Mouse (Mus musculus) spleen, postnatal 10 days (tissue): ENCODE results near the gene Wdfy3.

Experiments
- DNase-seq, 2 experiments: peaks; one replicate each; pipeline ENCODE4 v3.0.0; 2021 to 2022; ENCODE audit warnings: low spot score in 2 of 2

The Wdfy3 gene

DNA sequence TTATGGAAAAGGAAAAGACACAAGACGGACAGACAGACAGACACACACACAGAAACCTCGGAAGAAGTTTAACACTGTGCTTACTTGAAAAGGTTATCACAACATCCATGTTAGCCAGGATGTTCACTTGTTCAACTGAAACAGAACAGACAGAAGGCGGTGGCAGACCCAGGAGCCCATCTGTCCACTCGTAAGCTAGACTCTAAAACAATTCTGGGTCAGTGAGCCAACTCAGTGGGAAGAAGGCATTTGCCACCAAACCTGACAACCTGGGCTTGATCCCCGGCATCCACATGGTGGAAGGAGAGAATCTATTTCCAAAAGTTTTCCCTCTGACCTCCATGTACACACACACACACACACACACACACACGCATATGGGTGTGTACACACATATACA lies 237.7 kb downstream of the Wdfy3 start:
- DNase-seq: no peak

GRCm38 (mm10) chr5:101830180-101830579 lies 239.5 kb downstream of the Wdfy3 start:
- no peak for DNase-seq

DNA sequence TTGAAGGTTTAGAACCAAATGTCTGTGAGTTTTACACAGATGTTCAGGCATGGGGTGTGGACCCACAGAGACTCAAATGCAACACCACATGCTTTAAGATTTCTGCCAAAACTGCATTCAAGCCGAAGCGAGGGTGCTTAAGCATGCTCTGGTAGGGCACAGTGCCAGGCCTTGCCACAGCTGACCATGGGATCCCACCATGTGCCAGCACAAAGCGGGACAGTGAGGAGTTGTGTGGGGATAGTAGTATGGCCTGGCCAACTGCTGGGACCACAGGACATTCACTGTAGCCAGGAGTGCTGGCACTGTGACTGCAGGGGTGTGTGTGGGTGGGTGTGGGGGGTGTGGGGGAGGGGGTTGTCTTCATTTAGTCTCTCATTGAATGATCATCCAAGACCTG lies 240.8 kb downstream of the Wdfy3 start:
- no peak for DNase-seq

- DNase-seq: no peak
These were observed 242.2 kb downstream of the Wdfy3 start for GRCm38 (mm10) chr5:101827477-101827876.

GRCm38 (mm10) chr5:101826531-101826970 lies 243.2 kb downstream of the Wdfy3 start:
- peak in 1 of 2 experiments; percentile 55 for DNase-seq

DNA sequence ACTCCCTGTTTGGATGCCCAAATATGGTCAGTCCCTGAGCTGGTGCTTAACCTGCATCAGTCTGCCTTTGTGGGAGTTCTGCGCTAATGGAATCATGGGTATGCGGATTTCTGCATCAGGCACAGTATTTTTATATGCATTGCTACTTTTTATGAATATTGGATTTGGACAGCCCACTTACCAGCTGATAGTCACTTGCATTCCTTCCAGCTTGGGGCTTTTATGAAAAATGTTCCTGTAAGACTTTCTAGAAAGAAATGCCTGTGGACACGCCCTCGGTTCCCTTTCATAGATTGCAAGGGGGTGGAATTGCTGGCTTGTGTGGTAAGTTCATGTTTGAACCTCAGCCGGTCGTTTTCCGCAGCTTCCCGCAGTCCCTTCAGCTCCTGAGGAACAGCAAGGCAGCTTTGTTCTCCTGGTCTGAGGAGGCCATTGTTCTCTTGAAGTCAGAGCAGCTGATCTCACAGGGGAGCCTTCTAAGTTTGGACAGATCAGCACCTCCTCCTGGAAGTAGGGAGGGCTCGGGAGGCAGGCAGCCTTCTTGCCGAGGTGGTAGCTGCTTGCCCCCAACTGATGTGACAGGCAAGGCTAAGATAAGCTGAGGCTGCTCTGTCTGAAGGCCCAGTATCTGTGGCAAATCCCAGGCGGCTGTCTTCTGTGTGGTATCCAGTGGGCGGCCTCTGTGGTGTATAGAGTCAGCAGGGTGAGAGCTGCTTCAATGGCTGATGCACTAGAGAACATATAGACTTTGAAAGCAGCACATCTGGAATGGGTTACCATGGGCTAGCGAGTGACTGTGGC lies 244.4 kb downstream of the Wdfy3 start:
- DNase-seq: no peak

- DNase-seq: no peak
These were observed 247.4 kb downstream of the Wdfy3 start for GRCm38 (mm10) chr5:101822311-101822670.

- no peak for DNase-seq
These were observed 248.0 kb downstream of the Wdfy3 start for GRCm38 (mm10) chr5:101821491-101822310.

- DNase-seq: no peak
These were observed 248.7 kb downstream of the Wdfy3 start for GRCm38 (mm10) chr5:101821052-101821451.

- no peak for DNase-seq
These were observed 249.9 kb downstream of the Wdfy3 start for GRCm38 (mm10) chr5:101819844-101820243.

GRCm38 (mm10) chr5:101819216-101819615 lies 250.5 kb downstream of the Wdfy3 start:
- no peak for DNase-seq

DNA sequence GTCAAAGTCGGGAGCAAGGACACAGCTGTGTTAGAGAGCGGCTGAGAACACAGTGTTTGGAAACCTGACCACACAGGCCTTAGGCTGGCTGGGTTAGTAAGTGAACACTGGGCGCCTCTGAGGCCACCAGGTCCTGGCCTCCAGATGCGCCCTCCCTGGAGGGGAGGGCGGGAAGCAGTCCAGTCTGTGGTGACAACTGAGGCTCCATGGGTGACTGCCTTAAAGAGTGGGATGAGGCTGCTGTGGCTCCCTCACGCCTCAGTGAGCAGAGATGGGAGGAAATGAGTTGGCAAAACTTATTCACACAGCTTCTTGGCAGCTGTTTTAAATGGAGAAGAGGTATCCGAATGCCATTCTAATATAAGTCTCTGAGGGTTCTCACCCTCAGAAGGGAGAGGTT lies 252.9 kb downstream of the Wdfy3 start:
- DNase-seq: no peak

DNA sequence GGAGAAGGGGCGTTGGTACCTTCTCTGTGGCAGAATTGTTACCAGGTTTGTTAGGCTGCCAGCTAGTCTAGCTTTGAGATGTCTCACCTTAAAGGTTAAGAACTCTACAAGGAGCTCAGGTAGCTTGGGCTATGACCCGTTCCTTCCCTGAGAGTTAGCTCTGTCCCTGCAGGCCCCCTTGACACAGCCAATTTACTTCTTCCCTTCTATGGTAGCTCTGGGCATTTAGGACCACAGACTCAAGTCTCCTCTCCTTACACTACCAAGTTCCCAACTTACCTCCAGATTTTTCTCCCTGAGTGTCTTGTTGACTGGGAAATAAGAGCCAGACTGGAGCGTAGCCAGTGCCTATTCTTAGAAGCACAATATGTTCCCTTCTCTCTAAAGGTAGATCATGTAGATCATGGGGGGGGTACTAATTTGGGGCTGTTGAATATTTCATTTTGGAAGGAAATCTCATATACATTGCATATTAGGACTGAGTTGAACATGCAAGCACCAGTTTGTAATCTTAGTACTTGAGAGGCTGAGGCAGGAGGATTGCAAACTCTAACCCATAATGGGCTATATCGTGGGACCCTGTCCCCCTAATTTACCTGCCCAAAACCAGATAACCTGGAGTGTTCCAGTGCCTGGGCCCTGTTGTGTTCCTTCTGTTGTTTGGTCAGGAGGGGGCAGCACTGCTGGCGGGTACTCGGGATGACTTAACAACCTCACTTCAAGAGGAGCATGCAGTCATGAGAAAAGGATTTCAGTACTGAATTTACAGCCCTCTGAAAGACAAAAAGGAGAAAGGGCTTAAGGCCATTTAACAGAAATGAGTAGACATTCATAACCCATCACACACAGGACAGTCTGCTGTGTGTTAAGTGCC lies 258.2 kb downstream of the Wdfy3 start:
- DNase-seq: no peak

- no peak for DNase-seq
These were observed 267.2 kb downstream of the Wdfy3 start for GRCm38 (mm10) chr5:101802358-101803022.

- no peak for DNase-seq
These were observed 267.8 kb downstream of the Wdfy3 start for GRCm38 (mm10) chr5:101801891-101802290.

DNA sequence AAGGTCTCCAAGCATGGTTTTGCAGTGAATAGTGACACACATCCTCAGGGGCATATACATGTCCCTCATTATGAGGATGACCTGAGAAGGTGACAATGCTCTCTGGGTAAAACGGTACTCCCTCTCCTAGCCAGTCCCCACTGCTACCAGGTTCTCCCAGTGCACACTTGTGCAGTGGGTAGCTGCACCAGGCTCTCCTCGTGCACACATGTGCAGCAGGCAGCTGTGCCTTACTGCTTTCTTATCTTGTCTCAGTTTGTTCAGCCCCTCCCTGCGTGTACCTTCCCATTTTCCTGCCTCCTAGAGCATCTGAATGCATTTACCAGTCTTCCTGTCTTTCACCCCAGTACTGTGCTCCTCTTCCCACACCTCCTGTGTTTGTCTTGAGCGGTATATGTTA lies 277.1 kb downstream of the Wdfy3 start:
- DNase-seq: no peak

DNA sequence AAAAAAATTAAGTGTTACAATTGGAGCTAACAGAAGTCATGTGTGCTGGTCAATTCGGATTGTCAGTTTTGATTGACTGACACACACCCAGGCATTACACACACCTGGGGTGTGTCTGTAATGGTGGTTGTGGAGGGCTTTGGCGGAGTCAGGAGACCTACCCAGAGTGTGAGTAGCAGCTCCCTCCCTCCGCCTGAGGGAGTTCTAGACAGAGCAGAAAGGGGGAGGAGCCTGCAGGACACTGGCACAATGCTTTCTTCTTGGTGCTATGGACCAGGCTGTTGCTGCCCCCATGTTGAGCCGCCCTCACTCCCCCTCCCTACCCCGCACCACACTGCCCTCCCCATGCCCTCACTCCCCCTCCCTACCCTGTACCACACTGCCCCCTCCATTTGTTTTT lies 279.2 kb downstream of the Wdfy3 start:
- no peak for DNase-seq

DNA sequence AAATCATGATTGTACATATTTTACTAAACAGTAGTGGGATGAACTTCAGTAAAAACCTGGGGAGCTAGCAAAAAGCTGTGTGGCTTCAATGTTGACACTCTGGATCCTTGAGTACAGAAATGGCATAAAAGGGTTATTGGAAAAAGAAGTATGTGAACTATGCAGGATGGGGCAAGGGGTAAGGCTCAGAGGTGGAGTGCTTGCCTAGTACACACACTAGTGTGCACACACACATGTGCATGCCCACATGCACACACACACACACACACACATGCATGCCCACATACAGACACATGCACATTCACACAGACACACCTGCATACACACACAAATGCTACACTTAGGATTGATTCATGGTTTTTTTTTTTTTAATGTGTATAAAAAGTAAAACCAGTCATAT lies 280.0 kb downstream of the Wdfy3 start:
- no peak for DNase-seq

DNA sequence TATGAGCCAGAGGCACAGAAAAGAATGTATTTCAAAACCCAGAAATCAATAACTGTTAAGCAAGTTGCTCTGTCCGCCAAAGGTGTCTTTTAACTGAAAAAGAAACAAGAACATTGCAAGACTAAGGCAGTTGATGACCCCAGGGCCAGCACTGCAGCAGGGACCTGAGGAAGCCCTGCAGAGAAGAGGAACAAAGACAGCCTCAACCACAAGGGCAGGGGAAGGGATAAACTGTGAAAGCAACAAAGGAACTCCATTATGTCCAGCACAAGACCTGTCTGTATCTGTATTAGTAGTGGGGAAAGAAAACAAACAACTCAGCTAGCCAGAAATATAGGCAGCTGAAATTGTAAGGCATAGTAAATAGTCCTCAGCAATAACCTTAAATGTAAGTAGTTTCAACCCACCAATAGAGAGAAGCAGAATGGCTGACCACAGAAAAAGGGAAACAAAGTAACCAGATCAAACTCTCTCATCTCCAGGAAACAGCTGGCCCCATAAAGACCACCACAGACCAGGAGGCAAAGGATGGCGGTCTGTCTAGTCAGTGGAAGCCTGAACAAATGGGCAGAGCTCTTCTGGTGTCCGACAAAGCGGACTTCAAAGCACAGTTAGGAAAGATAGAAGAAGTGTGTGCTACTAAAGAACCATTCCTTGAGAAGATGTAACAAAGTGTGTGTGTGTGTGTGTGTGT lies 283.7 kb downstream of the Wdfy3 start:
- DNase-seq: peak in 1 of 2 experiments; percentile 23

- no peak for DNase-seq
These were observed 284.9 kb downstream of the Wdfy3 start for GRCm38 (mm10) chr5:101784787-101785186.

DNA sequence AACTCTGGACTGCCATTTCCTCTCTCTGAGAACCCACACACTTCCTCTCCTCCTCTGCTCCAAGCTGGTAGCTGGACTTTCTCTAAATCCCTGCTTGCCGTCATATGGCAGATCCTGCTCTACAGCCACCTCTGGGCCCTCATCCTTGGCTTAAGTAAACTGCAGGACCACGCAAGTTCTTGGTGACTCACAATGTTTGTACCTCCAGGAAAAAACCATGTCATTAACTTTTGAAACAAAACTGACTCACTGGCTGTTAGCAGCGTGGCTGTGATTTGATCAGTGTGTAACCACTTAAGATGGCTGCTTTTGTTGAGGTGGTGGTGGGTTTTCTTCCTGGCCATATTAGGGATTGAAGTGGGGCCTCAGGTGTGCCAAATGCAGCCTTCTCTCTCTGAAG lies 285.4 kb downstream of the Wdfy3 start:
- DNase-seq: no peak
